Mouse (Mus musculus) naive thymus-derived CD4-positive, alpha-beta T cell, adult 2 months (primary cell): ENCODE measurements around the gene Ifna6.
"Not testable (repeated sequence)": the region's sequence is repeated elsewhere in the genome, so short reads cannot be mapped to it uniquely, and the experiment has no call there.

ENCODE experiments used
- DNase-seq: peaks from one replicate; pipeline ENCODE4 v3.0.0-alpha.2; 2011; ENCODE audit warnings: low read depth

Ifna6 gene

DNA sequence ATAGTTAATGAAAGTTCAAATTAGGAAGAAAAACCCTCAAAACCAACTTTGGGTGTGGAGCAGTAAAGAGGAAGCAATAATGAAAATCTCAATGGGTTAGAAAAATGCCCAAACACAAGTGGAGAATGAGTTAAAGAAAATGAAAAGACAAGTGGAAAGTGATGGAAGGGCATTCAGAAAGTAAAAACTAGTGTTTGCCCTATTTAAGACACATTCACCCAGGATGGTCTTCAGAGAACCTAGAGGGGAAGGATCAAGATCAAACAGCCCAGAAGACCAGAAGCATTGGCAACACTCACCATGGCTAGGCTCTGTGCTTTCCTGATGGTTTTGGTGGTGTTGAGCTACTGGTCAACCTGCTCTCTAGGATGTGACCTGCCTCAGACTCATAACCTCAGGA lies at the start of gene Ifna6:
Gene Ifna6, plus strand, starts transcription at position 301 of the 400 bp plus-strand sequence.
- not testable (repeated sequence) for DNase-seq

DNA sequence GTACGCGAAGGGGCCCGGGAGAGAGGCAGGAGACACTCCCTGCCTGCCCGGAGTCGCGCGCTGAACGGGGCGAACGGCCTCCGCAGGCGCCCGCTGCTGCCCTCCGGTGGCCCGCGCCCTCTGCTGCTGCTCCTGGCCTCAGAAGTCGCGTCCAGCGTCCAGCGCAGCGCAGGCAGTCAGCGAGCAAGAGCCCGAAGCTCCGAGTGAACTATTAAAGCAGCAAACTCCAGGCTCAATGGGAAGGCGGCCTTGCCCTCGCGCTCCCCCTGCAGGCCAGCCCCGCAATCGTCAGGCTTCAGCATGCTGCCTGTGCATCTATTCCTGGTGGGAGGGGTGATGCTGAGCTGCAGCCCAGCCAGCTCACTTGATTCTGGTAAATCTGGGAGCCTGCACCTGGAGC lies 47.7 kb upstream of the Ifna6 start, which contains the start of gene Gm13272:
Gene Gm13272, plus strand, starts transcription at position 301 of the 400 bp plus-strand sequence.
- not testable (repeated sequence) for DNase-seq

DNA sequence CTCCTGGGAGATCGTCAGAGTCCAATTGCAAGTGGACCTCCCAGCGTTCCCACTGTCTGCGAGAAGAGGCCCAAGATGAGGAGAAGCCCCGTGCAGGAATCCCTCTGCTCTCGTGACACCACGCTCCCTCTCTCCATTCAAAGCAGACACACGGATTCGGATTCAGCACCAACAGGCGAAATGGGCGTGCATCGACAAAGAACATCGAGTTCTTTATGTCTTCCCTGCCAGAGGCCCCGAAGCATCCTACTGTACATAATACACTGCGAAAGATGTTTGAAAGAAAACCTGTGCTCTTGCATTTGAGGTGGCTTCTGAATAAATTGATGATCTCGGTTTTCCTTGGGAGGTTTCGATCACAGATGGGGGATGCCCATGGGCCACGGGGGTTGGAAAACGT lies 46.9 kb upstream of the Ifna6 start:
- not testable (repeated sequence) for DNase-seq

DNA sequence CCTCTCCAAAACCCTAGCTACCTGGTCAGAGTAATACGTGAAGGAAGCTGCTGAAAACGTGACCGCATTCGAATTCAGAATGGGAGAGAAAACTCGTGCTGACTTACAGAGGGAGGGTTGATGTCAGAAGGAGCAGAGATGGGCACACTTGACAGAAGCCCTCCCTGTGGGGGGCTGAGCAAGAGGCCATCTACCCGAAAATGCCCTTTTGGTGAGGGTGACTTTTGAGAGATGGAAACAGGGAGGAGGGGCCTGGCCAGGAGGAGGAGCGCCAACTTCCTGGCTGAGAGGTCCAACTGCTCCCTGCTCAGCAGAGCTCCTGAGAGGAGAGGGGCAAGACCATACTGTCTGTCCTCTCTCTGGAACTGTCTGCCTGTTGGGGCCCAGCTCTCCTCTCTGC lies 45.4 kb upstream of the Ifna6 start, which contains the start of gene Ifnz:
Gene Ifnz, plus strand, starts transcription at position 301 of the 400 bp plus-strand sequence.
- not testable (repeated sequence) for DNase-seq

DNA sequence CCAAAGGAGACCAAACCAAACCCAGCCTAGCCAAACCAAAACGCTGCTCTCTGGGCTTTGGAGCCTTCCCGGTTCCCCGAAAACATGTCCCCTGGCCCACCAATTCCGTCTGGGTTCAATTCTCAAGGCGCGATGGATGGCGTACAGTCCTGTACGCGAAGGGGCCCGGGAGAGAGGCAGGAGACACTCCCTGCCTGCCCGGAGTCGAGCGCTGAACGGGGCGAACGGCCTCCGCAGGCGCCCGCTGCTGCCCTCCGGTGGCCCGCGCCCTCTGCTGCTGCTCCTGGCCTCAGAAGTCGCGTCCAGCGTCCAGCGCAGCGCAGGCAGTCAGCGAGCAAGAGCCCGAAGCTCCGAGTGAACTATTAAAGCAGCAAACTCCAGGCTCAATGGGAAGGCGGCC lies 44.9 kb upstream of the Ifna6 start:
- not testable (repeated sequence) for DNase-seq

DNA sequence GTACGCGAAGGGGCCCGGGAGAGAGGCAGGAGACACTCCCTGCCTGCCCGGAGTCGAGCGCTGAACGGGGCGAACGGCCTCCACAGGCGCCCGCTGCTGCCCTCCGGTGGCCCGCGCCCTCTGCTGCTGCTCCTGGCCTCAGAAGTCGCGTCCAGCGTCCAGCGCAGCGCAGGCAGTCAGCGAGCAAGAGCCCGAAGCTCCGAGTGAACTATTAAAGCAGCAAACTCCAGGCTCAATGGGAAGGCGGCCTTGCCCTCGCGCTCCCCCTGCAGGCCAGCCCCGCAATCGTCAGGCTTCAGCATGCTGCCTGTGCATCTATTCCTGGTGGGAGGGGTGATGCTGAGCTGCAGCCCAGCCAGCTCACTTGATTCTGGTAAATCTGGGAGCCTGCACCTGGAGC lies 41.8 kb upstream of the Ifna6 start, which contains the start of gene Gm13276:
Gene Gm13276, plus strand, starts transcription at position 301 of the 400 bp plus-strand sequence.
- not testable (repeated sequence) for DNase-seq

DNA sequence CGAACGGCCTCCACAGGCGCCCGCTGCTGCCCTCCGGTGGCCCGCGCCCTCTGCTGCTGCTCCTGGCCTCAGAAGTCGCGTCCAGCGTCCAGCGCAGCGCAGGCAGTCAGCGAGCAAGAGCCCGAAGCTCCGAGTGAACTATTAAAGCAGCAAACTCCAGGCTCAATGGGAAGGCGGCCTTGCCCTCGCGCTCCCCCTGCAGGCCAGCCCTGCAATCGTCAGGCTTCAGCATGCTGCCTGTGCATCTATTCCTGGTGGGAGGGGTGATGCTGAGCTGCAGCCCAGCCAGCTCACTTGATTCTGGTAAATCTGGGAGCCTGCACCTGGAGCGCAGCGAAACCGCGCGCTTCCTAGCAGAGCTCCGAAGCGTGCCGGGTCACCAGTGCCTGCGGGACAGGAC lies 38.8 kb upstream of the Ifna6 start, which contains the start of gene Gm13277:
Gene Gm13277, plus strand, starts transcription at position 231 of the 400 bp plus-strand sequence.
- not testable (repeated sequence) for DNase-seq

DNA sequence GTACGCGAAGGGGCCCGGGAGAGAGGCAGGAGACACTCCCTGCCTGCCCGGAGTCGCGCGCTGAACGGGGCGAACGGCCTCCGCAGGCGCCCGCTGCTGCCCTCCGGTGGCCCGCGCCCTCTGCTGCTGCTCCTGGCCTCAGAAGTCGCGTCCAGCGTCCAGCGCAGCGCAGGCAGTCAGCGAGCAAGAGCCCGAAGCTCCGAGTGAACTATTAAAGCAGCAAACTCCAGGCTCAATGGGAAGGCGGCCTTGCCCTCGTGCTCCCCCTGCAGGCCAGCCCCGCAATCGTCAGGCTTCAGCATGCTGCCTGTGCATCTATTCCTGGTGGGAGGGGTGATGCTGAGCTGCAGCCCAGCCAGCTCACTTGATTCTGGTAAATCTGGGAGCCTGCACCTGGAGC lies 36.0 kb upstream of the Ifna6 start, which contains the start of gene Gm13278:
Gene Gm13278, plus strand, starts transcription at position 301 of the 400 bp plus-strand sequence.
- DNase-seq: not testable (repeated sequence)

DNA sequence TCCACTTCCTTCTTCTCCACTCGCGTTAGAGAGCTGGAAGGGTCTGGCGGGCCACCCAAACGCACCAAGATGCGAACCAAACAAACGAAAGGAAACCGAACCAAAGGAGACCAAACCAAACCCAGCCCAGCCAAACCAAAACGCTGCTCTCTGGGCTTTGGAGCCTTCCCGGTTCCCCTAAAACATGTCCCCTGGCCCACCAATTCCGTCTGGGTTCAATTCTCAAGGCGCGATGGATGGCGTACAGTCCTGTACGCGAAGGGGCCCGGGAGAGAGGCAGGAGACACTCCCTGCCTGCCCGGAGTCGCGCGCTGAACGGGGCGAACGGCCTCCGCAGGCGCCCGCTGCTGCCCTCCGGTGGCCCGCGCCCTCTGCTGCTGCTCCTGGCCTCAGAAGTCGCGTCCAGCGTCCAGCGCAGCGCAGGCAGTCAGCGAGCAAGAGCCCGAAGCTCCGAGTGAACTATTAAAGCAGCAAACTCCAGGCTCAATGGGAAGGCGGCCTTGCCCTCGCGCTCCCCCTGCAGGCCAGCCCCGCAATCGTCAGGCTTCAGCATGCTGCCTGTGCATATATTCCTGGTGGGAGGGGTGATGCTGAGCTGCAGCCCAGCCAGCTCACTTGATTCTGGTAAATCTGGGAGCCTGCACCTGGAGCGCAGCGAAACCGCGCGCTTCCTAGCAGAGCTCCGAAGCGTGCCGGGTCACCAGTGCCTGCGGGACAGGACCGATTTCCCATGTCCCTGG lies 33.1 kb upstream of the Ifna6 start, which contains the start of gene Gm13275:
Gene Gm13275, plus strand, starts transcription at position 552 of the 740 bp plus-strand sequence.
- not testable (repeated sequence) for DNase-seq

DNA sequence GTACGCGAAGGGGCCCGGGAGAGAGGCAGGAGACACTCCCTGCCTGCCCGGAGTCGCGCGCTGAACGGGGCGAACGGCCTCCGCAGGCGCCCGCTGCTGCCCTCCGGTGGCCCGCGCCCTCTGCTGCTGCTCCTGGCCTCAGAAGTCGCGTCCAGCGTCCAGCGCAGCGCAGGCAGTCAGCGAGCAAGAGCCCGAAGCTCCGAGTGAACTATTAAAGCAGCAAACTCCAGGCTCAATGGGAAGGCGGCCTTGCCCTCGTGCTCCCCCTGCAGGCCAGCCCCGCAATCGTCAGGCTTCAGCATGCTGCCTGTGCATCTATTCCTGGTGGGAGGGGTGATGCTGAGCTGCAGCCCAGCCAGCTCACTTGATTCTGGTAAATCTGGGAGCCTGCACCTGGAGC lies 30.1 kb upstream of the Ifna6 start, which contains the start of gene Gm13279:
Gene Gm13279, plus strand, starts transcription at position 301 of the 400 bp plus-strand sequence.
- not testable (repeated sequence) for DNase-seq

DNA sequence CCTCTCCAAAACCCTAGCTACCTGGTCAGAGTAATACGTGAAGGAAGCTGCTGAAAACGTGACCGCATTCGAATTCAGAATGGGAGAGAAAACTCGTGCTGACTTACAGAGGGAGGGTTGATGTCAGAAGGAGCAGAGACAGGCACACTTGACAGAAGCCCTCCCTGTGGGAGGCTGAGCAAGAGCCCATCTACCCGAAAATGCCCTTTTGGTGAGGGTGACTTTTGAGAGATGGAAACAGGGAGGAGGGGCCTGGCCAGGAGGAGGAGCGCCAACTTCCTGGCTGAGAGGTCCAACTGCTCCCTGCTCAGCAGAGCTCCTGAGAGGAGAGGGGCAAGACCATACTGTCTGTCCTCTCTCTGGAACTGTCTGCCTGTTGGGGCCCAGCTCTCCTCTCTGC lies 27.9 kb upstream of the Ifna6 start, which contains the start of gene Gm13285:
Gene Gm13285, plus strand, starts transcription at position 301 of the 400 bp plus-strand sequence.
- not testable (repeated sequence) for DNase-seq

DNA sequence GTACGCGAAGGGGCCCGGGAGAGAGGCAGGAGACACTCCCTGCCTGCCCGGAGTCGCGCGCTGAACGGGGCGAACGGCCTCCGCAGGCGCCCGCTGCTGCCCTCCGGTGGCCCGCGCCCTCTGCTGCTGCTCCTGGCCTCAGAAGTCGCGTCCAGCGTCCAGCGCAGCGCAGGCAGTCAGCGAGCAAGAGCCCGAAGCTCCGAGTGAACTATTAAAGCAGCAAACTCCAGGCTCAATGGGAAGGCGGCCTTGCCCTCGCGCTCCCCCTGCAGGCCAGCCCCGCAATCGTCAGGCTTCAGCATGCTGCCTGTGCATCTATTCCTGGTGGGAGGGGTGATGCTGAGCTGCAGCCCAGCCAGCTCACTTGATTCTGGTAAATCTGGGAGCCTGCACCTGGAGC lies 24.3 kb upstream of the Ifna6 start, which contains the start of gene Gm13287:
Gene Gm13287, plus strand, starts transcription at position 301 of the 400 bp plus-strand sequence.
- not testable (repeated sequence) for DNase-seq

DNA sequence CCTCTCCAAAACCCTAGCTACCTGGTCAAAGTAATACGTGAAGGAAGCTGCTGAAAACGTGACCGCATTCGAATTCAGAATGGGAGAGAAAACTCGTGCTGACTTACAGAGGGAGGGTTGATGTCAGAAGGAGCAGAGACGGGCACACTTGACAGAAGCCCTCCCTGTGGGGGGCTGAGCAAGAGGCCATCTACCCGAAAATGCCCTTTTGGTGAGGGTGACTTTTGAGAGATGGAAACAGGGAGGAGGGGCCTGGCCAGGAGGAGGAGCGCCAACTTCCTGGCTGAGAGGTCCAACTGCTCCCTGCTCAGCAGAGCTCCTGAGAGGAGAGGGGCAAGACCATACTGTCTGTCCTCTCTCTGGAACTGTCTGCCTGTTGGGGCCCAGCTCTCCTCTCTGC lies 22.0 kb upstream of the Ifna6 start, which contains the start of gene Gm13288:
Gene Gm13288, plus strand, starts transcription at position 301 of the 400 bp plus-strand sequence.
- not testable (repeated sequence) for DNase-seq

DNA sequence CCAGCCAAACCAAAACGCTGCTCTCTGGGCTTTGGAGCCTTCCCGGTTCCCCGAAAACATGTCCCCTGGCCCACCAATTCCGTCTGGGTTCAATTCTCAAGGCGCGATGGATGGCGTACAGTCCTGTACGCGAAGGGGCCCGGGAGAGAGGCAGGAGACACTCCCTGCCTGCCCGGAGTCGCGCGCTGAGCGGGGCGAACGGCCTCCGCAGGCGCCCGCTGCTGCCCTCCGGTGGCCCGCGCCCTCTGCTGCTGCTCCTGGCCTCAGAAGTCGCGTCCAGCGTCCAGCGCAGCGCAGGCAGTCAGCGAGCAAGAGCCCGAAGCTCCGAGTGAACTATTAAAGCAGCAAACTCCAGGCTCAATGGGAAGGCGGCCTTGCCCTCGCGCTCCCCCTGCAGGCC lies 21.5 kb upstream of the Ifna6 start:
- DNase-seq: not testable (repeated sequence)

DNA sequence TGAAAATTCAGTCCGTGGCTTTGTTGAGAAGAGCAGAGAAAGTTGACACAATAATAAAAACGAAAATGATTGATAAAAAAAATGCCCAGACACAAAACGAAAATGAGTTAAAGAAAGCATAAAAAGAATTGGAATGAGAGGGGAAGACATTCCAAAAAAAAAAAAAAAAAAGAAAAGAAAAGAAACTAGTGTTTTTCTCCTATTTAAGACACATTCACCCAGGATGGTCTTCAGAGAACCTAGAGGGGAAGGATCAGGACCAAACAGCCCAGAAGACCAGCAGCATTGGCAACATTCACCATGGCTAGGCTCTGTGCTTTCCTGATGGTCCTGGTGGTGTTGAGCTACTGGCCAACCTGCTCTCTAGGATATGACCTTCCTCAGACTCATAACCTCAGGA lies 11.3 kb upstream of the Ifna6 start, which contains the start of gene Ifna7:
Gene Ifna7, plus strand, starts transcription at position 301 of the 400 bp plus-strand sequence.
- no peak for DNase-seq

DNA sequence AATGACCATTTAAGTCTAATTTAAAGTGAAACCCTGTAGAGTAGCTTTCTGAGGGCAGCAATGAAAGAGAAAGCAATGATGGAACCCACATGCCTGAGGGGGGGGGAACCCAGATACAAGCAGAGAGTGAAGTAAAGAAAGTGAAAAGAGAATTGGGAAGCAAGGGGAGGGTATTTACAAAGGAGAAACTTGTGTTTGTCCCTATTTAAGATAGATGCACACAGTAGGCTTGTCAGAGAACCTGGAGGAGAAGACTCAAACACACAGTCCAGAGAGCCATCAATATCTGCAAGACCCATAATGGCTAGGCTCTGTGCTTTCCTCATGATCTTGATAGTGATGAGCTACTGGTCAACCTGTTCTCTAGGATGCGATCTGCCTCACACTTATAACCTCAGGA lies 7.6 kb upstream of the Ifna6 start, which contains the start of gene Ifna11:
Gene Ifna11, plus strand, starts transcription at position 301 of the 400 bp plus-strand sequence.
- no peak for DNase-seq

DNA sequence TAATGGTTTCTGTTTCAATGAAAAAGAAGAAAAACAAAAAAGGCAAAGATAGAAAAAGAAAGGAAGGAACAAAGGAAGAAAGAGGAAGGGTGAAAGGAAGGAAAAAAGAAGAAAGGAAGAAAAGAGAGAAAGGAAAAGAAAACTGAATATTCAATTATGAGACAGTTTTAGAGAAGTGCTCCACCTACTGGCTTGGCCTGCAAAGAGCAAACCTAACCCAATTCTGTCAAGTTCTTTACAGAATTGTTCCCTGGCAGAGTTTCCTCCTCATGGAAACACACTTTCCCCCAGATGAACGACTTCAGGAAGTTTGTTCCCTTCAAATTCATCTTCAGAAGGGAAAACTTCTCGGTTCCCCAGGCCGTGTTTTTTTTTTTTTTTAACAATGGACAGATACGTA lies 4.2 kb upstream of the Ifna6 start:
- peak; percentile 58 for DNase-seq

DNA sequence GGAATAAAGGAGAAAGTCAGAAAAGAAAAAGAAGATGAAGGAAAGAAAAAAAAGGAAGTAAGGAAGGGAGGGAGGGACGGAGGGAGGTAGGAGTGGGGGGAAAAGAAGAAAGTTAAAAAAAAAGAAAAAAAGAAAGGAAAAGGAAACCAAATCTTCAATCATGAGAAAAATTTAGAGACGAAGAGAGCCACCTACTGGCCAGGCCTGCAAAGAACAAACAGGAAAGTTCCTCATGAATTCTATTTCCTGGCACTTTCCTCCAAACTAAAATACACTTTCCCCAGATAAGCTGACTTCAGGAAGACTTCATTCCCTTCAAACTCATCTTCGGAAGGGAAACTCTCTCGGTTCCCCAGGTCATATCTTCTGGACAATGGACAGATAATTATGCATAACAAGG lies 3.3 kb downstream of the Ifna6 start:
- peak; percentile 63 for DNase-seq

DNA sequence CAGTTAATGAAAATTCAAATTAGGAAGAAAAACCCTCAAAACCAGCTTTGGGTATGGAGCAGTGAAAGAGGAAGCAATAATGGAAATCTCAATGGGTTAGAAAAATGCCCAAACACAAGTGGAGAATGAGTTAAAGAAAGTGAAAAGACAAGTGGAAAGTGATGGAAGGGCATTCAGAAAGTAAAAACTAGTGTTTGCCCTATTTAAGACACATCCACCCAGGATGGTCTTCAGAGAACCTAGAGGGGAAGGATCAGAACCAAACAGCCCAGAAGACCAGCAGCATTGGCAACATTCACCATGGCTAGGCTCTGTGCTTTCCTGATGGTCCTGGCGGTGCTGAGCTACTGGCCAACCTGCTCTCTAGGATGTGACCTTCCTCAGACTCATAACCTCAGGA lies 8.0 kb downstream of the Ifna6 start, which contains the start of gene Ifna5:
Gene Ifna5, plus strand, starts transcription at position 301 of the 400 bp plus-strand sequence.
- DNase-seq: not testable (repeated sequence)

DNA sequence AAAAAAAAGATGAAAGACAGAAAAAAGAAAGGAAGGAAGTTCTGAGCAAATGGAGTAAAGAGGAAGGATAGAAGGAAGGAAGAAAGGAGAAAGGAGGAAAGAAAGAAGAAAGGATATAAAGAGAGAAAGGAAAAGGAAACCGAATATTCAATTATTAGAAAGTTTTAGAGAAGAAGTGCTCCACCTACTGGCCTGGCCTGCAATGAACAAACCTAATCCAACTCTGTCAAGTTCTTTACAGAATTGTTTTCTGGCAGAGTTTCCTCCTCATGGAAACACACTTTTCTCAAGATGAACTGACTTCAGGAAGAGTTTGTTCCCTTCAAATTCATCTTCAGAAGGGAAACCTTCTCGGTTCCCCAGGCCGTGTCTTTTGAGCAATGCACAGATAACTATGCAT lies 11.6 kb downstream of the Ifna6 start:
- peak; percentile 50 for DNase-seq

DNA sequence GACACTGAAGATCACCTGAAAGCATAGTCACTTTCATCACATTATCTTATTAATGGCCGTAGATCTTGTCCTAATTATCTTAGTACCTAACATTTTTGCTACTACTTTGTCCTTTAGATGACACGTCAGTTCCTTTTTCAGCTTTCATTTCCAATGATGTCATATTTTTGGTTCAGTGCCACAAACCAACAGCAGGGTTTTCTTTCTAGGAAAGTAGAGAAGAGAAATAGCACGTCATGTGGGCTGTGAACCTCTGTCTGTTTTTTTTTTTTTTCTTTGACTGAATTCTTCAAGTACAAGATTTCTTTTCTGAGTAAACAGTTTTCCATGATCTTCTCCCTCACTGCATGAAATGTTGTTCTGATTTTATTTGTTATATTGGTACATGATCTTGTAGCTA lies 12.8 kb downstream of the Ifna6 start:
- DNase-seq: no peak

DNA sequence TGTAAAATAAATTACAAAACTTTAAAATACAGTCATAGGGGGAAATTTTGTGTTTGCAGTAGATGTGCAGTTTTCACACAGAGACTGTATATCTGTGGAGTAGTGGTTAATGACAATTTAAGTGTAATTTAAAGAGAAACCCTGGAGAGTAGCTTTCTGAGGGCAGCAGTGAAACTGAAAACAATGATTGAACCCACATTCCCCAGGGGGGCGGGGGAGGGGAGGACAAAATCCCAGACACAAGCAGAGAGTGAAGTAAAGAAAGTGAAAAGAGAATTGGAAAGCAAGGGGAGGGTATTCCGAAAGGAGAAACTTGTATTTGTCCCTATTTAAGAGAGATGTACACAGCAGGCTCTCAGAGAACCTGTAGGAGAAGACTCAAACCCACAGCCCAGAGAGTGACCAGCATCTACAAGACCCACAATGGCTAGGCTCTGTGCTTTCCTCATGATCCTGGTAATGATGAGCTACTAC lies 14.3 kb downstream of the Ifna6 start, which contains the start of gene Ifna4:
Gene Ifna4, plus strand, starts transcription at position 424 of the 474 bp plus-strand sequence.
- DNase-seq: no peak
